Mouse (Mus musculus): ENCODE data around the gene Spout1. TPM values are rescaled to one million over a fixed set of nuclear protein-coding genes. Genes with fewer than 3 reads are reported as not detected.
"Not testable (repeated sequence)": the region's sequence is repeated elsewhere in the genome, so short reads cannot be mapped to it uniquely, and the experiment has no call there.

Spout1 gene
- polyA plus RNA-seq, 1 experiment from 2014 or later, result 59.9 TPM

DNA sequence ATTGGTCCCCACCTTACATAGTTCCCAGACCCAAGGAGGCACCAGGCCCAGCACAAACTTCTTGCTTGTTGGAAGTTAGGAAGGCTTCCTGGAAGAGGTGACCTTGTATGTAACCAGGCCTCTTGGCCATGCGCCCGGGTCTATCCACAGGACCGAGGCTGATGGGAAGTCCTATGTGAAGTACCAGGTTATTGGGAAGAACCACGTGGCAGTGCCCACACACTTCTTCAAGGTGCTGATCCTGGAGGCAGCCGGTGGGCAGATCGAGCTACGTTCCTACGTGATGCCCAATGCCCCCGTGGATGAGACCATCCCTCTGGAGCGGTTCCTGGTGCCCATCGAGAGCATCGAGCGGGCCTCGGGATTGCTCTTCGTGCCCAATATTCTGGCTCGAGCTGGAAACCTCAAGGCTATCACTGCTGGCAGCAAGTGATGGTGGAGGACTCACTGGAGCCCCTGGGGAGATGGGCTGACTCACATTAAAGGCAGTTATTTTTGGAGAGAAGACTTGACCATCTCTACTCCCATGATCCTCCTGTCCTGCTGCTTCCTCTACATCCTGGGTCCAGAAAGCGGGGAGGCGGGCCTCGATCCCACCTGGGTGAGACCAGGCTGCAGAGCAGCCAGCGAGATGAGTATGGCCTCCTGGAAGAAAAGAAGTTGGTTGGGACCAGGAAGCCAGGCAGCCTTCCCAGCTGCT is 4.6 kb downstream of the Spout1 start:
- no peak overlapping the region for H3K4me3 ChIP-seq (replicated peaks)
- H3K4me1 ChIP-seq (replicated peaks), result peaks cover 19% of the 10 kb centered on the region
- H3K36me3 ChIP-seq, result peaks cover 36% of the 10 kb centered on the region
- no peaks in the 10 kb centered on the region for H3K27me3 ChIP-seq (replicated peaks)
- no peak overlapping the region for H3K27ac ChIP-seq
- H3K9me3 ChIP-seq, result no peaks in the 10 kb centered on the region
- H3K4me2 ChIP-seq (replicated peaks), result no peak overlapping the region
- H3K9ac ChIP-seq, result no peak overlapping the region
- no peak for ATAC-seq
- WGBS, result 95% methylated on average over 20 of the region's 20 CpGs

DNA sequence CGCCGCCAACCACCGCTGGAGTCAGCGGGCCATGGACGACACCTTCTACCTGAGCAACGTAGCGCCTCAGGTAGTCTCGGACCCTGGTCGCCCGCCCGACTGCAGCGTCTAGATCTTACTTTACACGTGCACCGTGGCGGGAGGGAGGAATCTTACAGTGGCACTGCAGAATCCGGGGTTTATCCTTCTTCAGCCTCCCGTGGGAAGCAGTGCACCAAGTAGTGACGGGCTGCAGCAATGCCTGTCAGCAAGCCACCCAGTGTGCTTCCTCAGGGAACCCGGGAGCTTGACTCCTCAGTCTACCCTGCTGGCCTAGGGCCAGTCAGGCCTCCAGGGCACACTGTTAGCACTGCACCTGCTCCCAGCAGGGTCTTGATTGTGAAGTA is 6.3 kb downstream of the Spout1 start:
- peak overlapping the region; percentile 97 for H3K4me2 ChIP-seq (replicated peaks)
- H3K36me3 ChIP-seq, result peaks cover 36% of the 10 kb centered on the region
- no peaks in the 10 kb centered on the region for H3K9me3 ChIP-seq
- peak overlapping the region; percentile 69 for H3K4me3 ChIP-seq (replicated peaks)
- peak; percentile 40 for ATAC-seq
- peak overlapping the region; percentile 90 for H3K27ac ChIP-seq
- no peaks in the 10 kb centered on the region for H3K27me3 ChIP-seq (replicated peaks)
- WGBS, result under 1% methylated on average over 19 of the region's 19 CpGs
- peaks cover 11% of the 10 kb centered on the region for H3K4me1 ChIP-seq (replicated peaks)
- H3K9ac ChIP-seq, result peak overlapping the region; percentile 67

DNA sequence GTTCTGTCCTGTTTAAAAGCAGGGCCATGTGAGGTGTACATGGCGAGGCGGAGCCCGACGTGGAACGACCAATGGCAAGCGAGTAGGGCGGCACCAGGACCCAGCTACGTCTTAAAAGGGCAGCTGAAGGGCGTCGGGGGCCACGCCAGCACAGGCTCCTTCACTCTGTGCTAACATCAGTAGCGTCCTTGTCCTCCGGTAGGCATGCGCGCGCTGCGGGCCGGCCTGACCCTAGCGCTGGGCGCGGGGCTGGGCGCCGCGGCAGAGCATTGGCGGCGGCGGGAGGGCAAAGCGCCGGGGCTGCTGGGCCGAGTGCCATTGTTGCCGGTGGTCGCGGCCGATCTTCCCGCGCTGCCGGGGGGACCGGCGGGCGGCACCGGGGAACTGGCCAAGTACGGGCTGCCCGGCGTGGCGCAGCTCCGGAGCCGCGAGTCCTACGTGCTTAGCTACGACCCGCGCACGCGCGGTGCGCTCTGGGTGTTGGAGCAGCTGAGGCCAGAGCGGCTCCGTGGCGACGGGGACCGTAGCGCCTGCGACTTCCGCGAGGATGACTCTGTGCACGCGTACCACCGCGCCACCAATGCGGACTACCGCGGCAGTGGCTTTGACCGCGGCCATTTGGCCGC is 6.8 kb downstream of the Spout1 start, which contains the start of gene Endog:
TSS of gene Endog (plus strand) at position 123 of the 626 bp plus-strand sequence.
- no peaks in the 10 kb centered on the region for H3K27me3 ChIP-seq (replicated peaks)
- under 1% methylated on average over 75 of the region's 75 CpGs for WGBS
- peak; percentile 97 for ATAC-seq
- peak within 1 kb of the TSS; percentile 69 for H3K4me3 ChIP-seq (replicated peaks)
- peaks cover 34% of the 10 kb centered on the region for H3K36me3 ChIP-seq
- H3K9ac ChIP-seq, result peak within 1 kb of the TSS; percentile 67
- peak within 1 kb of the TSS; percentile 90 for H3K27ac ChIP-seq
- peak within 1 kb of the TSS; percentile 97 for H3K4me2 ChIP-seq (replicated peaks)
- no peaks in the 10 kb centered on the region for H3K9me3 ChIP-seq
- peaks cover 10% of the 10 kb centered on the region; the same call in 1 of the 2 replicates for H3K4me1 ChIP-seq (replicated peaks)

DNA sequence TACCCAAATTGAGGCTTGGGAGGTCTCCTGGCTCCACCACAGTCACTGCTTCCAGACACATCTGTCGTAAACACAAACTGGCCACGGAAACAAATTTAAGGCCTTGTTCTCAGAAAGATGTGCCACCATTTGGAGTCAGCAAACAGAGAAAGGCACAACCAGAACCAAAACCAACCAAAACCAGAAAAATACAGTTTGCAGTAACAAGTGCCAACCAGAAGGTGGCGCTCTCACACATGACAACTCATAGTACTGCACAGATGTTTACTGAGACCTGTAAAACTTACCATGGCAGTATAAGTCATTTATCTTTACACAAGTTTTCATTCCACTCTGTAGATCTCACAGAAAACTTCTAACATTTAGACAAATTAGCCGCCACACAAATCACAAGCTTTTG is 11.6 kb downstream of the Spout1 start:
- no peak overlapping the region for H3K9ac ChIP-seq
- no peak overlapping the region for H3K27ac ChIP-seq
- H3K36me3 ChIP-seq, result no peaks in the 10 kb centered on the region
- 0 out of 2 replicates have a peak, but pooled peaks cover 3% of the 10 kb centered on the region for H3K4me1 ChIP-seq (replicated peaks)
- 57% methylated on average over 4 of the region's 4 CpGs for WGBS
- ATAC-seq, result no peak
- no peak overlapping the region for H3K4me3 ChIP-seq (replicated peaks)
- H3K9me3 ChIP-seq, result no peaks in the 10 kb centered on the region
- H3K27me3 ChIP-seq (replicated peaks), result no peaks in the 10 kb centered on the region
- no peak overlapping the region for H3K4me2 ChIP-seq (replicated peaks)

DNA sequence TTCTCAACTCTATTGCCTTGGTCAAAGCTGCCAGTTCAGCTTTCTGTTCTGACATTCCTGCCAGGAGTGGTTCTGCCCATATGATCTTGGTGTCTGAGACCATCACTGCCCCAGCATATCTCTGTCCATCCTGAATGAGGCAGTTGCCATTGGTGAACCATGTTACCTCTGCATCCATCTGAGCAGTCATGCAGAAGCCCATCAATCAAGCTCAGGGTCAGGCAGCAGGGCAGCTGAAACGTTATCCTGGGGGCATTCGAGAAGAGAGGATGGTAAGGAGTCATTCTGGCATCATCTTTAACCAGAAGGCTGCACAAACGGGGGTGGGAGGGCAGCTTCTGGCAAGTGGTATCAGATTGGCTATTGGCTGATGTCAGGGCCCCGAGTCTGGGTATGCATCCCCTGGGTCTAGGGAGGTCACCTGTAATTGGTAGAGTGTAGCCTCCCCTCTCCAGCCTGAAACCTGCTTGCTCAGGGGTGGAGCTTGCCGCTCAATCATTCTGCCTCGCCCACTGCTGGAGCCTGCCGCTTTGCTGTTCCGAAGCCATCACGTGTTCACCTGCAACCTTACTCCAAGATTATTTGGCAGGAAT is 13.8 kb downstream of the Spout1 start:
- Histone ChIP-seq H3K4me1 (replicated peaks) (no peaks in the 10 kb centered on the region), H3K4me2 (replicated peaks) (no peak overlapping the region), H3K9me3 (no peaks in the 10 kb centered on the region), H3K9ac (no peak overlapping the region), H3K27ac (no peak overlapping the region), H3K36me3 (no peaks in the 10 kb centered on the region), H3K4me3 (replicated peaks) (no peak overlapping the region), H3K27me3 (replicated peaks) (no peaks in the 10 kb centered on the region)
- ATAC-seq, result no peak
- 57% methylated on average over 9 of the region's 9 CpGs for WGBS

DNA sequence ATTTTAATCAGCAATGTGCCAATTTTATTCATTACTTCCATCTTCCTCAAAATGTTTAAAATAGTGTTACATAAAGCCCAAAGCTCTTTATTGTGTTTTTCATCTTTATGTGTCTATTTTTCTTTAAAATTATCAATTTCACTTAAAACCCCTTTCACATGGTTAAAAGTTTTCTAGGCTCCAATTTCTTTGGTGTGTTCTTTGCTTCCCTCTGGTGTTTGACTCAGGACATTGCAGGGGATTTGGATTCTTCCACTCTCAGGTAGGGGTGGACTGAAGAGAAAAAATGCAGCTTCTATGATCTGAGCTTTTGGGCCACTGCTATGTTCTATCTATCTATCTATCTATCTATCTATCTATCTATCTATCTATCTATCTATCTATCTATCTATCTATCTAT is 16.4 kb downstream of the Spout1 start:
- Histone ChIP-seq H3K4me2 (replicated peaks) (no peak overlapping the region), H3K4me1 (replicated peaks) (no peaks in the 10 kb centered on the region), H3K27me3 (replicated peaks) (no peaks in the 10 kb centered on the region), H3K36me3 (no peaks in the 10 kb centered on the region), H3K27ac (no peak overlapping the region), H3K4me3 (replicated peaks) (no peak overlapping the region), H3K9ac (no peak overlapping the region), H3K9me3 (no peaks in the 10 kb centered on the region)
- ATAC-seq, result no peak

DNA sequence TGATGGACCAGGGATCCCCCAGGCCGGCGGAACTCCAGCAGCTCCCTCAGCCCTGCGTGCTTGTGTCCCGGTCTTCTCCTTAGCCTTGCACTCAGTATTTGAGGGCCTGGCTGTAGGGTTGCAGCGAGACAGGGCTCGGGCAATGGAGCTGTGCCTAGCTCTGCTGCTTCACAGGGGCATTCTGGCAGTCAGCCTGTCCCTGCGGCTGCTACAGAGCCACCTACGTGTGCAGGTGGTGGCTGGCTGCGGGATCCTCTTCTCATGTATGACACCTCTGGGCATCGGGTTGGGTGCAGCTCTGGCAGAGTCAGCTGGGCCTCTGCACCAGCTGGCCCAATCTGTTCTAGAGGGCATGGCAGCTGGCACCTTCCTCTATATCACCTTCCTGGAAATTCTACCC is 18.4 kb downstream of the Spout1 start:
- H3K9ac ChIP-seq; H3K4me1 ChIP-seq (replicated peaks); H3K27ac ChIP-seq; H3K36me3 ChIP-seq; H3K9me3 ChIP-seq; H3K4me2 ChIP-seq (replicated peaks); ATAC-seq; H3K27me3 ChIP-seq (replicated peaks); H3K4me3 ChIP-seq (replicated peaks): not testable (repeated sequence)
- 89% methylated on average over 9 of the region's 10 CpGs for WGBS

DNA sequence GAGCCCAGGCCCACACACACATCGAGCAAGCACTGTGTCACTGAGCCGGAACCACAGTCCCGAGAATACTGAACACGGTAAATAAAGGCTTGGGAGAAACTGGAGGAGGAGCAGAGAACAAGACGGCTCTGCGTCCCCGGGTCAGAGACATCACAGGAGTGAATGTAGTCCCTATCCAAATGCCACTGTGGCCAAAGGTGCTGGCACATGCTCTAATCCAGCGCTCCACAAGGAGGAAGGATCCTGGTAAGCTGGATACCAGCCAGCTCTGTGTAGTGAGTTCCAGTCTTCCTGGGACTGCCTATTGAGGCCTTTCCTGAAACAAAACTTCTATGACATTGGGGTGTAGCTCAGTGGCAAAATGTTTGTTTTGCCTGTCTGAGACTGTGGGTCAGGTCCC is 25.6 kb downstream of the Spout1 start:
- H3K9ac ChIP-seq, result no peak overlapping the region
- no peaks in the 10 kb centered on the region for H3K4me1 ChIP-seq (replicated peaks)
- H3K9me3 ChIP-seq, result no peaks in the 10 kb centered on the region
- no peak overlapping the region for H3K4me2 ChIP-seq (replicated peaks)
- no peaks in the 10 kb centered on the region for H3K27me3 ChIP-seq (replicated peaks)
- ATAC-seq, result no peak
- no peak overlapping the region for H3K27ac ChIP-seq
- WGBS, result 76% methylated on average over 8 of the region's 8 CpGs
- no peak overlapping the region for H3K4me3 ChIP-seq (replicated peaks)
- peaks cover 20% of the 10 kb centered on the region; the same call in 1 of the 2 replicates for H3K36me3 ChIP-seq

DNA sequence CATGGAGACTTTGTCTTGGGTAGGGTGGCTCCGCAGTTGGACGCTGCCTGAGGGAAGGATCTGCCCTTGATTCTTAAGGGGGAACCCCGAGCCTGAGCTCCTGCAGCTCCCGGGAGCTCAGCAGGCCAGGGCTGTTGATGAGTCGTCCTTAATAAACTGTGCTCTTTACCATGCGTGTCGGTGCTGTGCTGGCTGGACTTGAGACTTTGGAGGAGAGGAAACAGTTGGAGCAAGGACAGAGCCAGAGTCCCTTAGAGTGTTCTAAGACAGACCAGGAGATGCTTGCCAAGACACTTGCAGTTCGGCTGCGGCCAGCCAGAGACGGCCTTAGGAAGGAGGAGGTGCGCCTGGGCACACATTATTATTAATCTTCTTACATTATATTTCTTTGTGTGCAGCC is 26.4 kb downstream of the Spout1 start:
- WGBS, result 78% methylated on average over 11 of the region's 11 CpGs
- no peak for ATAC-seq
- Histone ChIP-seq H3K36me3 (peaks cover 27% of the 10 kb centered on the region; the same call in 1 of the 2 replicates), H3K4me1 (replicated peaks) (no peaks in the 10 kb centered on the region), H3K4me2 (replicated peaks) (no peak overlapping the region), H3K9ac (no peak overlapping the region), H3K4me3 (replicated peaks) (no peak overlapping the region), H3K27me3 (replicated peaks) (no peaks in the 10 kb centered on the region), H3K9me3 (no peaks in the 10 kb centered on the region), H3K27ac (no peak overlapping the region)

DNA sequence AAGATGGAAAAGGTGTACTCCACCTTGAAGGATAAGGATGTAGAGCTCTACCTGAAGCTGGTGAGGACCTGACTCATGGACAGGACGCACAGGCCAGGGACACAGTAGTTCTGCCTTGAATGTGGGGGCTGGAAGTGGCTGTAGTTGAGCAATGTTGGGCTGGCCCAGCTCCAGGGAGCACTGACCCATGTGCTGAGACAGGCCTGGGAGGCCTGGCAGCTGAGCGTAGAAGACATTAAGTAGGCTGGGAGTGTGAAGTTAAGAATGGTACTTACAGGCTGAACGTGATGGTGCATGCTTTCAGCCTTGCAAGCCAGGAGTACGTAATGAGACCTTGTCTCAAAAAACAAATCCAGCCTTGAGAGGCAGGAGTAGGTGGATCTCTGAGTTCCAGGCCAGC is 30.8 kb downstream of the Spout1 start:
- no peak for ATAC-seq
- peaks cover 42% of the 10 kb centered on the region for H3K36me3 ChIP-seq
- 90% methylated on average over 4 of the region's 4 CpGs for WGBS

DNA sequence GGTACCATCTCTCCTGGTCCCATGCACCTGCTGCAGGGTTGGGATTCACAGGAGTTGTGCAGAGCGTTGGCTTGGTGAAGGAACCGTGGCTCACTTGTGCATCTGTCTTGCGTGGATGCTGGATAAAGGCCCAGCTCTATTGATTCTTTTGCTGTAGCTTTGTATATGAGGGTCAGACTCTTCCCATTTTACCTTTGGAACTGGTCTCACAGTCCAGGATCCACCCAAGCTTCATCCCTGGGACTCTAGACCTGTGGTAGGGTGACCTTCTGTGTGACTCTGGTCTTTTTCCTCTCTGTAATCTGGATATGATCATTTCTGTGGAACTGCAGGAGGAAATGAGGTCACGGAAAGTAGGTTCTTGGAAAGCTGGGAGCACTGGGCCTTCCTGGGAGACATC is 33.8 kb downstream of the Spout1 start:
- ATAC-seq, result no peak
- H3K4me3 ChIP-seq (replicated peaks), result no peak overlapping the region
- peaks cover 46% of the 10 kb centered on the region for H3K36me3 ChIP-seq
- 98% methylated on average over 4 of the region's 4 CpGs for WGBS
- H3K4me2 ChIP-seq (replicated peaks), result no peak overlapping the region
- no peaks in the 10 kb centered on the region for H3K4me1 ChIP-seq (replicated peaks)
- H3K9ac ChIP-seq, result no peak overlapping the region
- no peaks in the 10 kb centered on the region for H3K9me3 ChIP-seq
- no peaks in the 10 kb centered on the region for H3K27me3 ChIP-seq (replicated peaks)
- no peak overlapping the region for H3K27ac ChIP-seq

More for the DNA sequence above, 30.8 kb downstream of the Spout1 start:
- no peaks in the 10 kb centered on the region for H3K9me3 ChIP-seq
- H3K4me3 ChIP-seq (replicated peaks), result no peak overlapping the region
- H3K4me2 ChIP-seq (replicated peaks), result no peak overlapping the region
- no peaks in the 10 kb centered on the region for H3K4me1 ChIP-seq (replicated peaks)
- H3K9ac ChIP-seq, result no peak overlapping the region
- no peak overlapping the region for H3K27ac ChIP-seq
- no peaks in the 10 kb centered on the region for H3K27me3 ChIP-seq (replicated peaks)

DNA sequence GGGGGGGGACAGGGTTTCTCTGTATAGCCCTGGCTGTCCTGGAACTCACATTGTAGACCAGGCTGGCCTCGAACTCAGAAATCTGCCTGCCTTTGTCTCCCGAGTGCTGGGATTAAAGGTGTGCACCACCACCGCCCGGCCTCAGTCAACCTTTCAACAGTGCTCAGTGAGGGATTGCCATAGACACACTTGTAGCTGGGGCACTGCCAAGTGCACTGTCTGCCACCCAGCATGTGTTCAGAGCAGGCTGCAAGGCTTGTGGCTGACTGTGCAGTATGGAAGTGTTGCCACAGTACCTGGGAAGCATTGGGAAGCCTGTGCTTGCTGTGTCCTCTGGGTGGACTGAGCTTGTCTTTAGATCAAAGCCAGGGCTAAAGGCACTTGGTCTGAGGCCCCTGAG is 38.2 kb downstream of the Spout1 start:
- peaks cover 11% of the 10 kb centered on the region for H3K4me1 ChIP-seq (replicated peaks)
- not testable (repeated sequence) for H3K9me3 ChIP-seq; ATAC-seq; H3K4me2 ChIP-seq (replicated peaks); H3K27ac ChIP-seq; H3K9ac ChIP-seq; H3K4me3 ChIP-seq (replicated peaks); H3K27me3 ChIP-seq (replicated peaks)
- WGBS, result 85% methylated on average over 4 of the region's 4 CpGs
- H3K36me3 ChIP-seq, result peaks cover 37% of the 10 kb centered on the region
